Mouse (Mus musculus) embryo, embryonic 11 days (tissue): ENCODE data around the gene Efhd1.

Source experiments
- DNase-seq: peaks from one replicate; pipeline ENCODE4 v3.0.0-alpha.2; 2015

Efhd1 gene

GRCm38 (mm10) chr1:87312681-87313080 is 48.5 kb downstream of the Efhd1 start:
- DNase-seq: no peak

GRCm38 (mm10) chr1:87313116-87313515 is 49.0 kb downstream of the Efhd1 start:
- no peak for DNase-seq

GRCm38 (mm10) chr1:87313843-87314570 is 49.8 kb downstream of the Efhd1 start:
- no peak for DNase-seq

GRCm38 (mm10) chr1:87315431-87315830 is 51.3 kb downstream of the Efhd1 start:
- no peak for DNase-seq

- DNase-seq: no peak
These were observed 51.7 kb downstream of the Efhd1 start for GRCm38 (mm10) chr1:87315894-87316293.

DNA sequence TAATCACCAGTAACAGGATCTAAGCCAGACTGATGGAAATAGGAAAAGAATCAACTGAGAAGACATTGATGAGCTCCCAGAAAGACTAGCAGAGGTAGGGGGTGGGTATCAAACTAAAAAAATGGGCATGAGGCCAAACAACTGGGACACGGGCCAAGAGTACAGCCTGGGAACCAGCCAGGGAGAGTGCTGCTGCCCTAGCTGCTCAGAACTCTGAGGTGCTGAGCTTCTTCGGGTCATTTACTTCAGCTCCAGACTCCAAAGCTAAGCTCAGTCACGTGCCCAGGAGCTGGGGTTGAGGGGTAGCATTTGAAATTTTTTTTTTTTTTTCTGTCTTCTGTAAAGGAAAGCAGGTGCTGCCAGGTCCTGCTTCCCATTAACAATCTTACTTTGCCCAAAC is 52.5 kb downstream of the Efhd1 start:
- DNase-seq: no peak

- DNase-seq: no peak
These were observed 56.9 kb downstream of the Efhd1 start for GRCm38 (mm10) chr1:87321071-87321470.

DNA sequence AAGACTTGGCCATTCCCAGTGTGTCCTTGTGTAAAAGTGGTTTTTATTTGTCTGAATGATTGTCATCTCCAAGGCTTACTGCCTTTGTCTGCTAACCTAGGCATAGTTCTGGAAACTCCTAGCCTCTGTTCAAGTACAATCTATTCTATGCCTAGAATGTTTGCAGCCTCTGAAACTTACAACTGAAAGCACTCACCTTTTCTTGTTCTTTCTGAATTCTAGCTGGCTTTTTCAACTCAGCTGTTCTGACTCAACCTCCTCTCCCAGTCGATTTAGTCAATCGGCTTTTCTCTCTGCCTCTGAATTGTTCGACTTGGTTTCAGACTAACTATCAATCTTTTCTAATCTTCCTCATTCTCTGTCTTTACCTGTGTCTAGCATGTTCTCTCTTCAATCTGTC is 58.6 kb downstream of the Efhd1 start:
- no peak for DNase-seq

DNA sequence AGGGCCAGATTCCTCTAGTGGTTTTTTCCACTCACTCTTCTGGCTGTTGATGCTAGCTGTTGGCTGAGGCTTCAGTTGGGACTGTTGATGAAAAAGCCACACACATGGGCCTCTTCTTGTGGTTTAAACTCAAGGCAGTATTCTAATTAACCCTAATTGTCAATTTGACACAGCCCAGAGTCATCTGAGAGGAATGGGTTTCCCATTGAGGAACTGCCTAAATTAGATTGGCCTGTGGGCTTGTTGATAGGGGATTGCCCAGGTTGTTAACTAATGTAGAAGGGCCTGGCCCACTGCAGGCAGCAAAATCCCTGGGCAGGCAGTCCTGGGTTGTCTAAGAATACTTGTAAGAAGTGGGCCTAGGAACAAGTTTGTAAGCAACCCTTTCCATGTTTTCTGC is 60.5 kb downstream of the Efhd1 start:
- DNase-seq: no peak

GRCm38 (mm10) chr1:87326742-87327163 is 62.6 kb downstream of the Efhd1 start, which contains the start of gene Gigyf2:
Gene Gigyf2, plus strand, starts transcription at chr1:87326998.
- DNase-seq: peak; percentile 96

DNA sequence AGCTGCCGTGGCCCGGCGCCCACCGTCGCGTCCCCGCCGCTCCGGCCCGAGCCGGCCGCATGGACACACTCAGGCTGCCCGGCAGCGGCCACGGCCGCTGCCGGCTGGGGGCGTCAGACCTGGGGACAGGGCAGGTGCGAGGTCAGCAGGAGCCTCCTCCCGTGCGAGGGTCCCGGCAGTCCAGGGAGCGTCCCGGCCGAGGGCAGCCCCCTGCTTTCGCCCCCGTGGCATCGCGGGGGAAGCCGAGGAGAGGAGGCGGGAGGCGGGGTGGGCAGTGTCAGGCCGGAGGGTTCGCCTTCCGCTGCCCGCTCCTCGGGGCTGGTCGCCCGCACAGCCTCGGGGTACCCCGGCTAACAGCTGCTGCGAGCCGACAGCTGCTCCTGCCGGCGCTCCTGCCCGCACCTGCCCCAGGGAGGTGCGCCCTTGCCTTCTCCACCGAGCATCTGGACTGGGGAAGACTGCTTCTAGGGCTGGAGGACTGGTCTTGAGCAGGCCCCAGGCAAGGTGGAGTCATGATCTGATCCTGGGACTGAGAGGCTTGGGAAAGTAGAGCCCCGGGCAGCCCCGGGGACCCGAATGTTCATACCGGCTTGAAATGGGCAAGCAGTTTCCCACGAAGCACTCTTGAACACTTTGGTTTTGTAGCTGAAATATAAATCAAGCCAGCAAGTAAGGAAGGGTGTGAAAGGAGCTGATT is 63.1 kb downstream of the Efhd1 start:
- DNase-seq: peak; percentile 60

GRCm38 (mm10) chr1:87331774-87332173 is 67.6 kb downstream of the Efhd1 start:
- no peak for DNase-seq

- no peak for DNase-seq
These were observed 86.4 kb downstream of the Efhd1 start for GRCm38 (mm10) chr1:87350576-87350975.

DNA sequence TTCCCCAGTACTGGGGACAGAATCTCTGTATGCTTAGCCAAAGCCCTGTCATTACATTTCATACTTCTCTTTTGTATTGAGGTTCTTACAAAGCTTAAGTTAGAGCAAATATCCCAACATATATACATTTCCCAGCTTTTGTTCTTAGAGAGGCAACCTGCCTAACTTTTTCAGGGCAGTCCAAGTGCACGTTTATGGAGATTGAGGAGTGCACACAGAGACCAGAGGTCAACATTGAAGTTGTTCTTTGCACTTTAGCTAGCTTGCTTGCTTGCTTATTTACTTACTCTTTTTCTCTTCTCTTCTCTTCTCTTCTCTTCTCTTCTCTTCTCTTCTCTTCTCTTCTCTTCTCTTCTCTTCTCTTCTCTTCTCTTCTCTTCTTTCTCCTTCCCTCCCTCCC is 96.1 kb downstream of the Efhd1 start:
- DNase-seq: no peak
